Mouse (Mus musculus): ENCODE results near the gene Sik1.

Gene Sik1

DNA sequence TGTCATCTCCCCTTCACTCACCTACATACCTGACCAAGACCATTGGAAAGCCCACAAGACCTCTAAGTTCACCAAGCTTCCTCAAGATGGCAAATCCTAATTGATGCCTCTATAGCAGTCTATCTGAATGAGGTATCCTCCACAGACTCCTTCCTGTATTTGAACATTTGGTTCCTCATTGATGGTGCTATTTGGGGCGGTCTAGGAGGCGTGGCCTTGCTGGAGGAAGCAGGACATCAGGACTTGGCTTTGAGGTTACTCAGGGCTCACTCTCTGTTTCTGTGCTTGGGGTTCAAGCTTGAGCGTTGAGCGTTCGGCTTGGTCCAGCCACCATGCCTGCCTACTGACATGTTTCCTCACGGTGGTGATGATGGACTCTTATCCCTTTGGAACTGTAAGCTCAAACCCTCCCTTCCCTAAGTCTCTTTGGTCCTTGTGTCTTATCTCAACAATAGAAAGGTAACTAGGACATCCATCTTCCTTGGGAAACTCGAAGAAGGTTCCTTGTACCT, 54.7 kb downstream of the Sik1 start:
- no peak for DNase-seq

DNA sequence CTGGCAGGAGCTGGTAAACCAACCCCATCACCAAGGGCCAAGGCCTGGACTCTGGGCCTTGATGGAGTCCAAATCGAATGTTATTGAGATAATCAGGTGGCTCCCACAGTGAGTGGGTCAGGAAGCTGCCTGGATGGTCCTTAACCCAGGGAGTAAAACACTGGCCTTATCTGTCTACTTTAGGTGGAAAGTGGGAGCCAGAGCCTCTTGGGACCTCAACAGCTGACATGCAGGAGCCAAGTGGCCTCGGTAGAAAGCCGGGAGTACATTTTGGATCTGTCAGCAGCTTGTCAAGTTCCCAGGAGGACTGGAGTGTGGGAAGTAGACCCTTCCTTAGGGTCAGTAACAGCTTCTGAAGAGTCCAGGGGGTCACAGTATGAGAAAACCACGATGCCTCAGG, 59.7 kb downstream of the Sik1 start:
- DNase-seq = no peak

Measured in embryo, embryonic 11 days (tissue).